Mouse (Mus musculus): Measurements from ENCODE around the gene Gon7.

Gon7 gene
- long read RNA-seq, experiment 1, transcript Gon7-201 (2 exons, 1,152 nt): major isoform, 11 of 14 reads
- long read RNA-seq, experiment 1, partial matches to known transcripts: 0 of 14 reads
- long read RNA-seq, experiment 1, other reads (novel, unspliced or antisense): 1 of 14 reads
- long read RNA-seq, experiment 2, transcript Gon7-201 (2 exons, 1,152 nt): major isoform, 13 of 14 reads
- long read RNA-seq, experiment 2, partial matches to known transcripts: 0 of 14 reads
- long read RNA-seq, experiment 2, other reads (novel, unspliced or antisense): 1 of 14 reads

- intact Hi-C loops (cut with DNase I): loop anchor here (2.0 to 5.0 kb wide), 2 partner anchors 17 to 119 kb away; partner anchors contain the start of gene Btbd7
Measured at GRCm38 (mm10) chr12:102757689-102758402, at the start of gene Gon7, which contains the start of the genes Gm28051 and Ubr7. TSS of gene Gon7 (minus strand) at chr12:102757803. TSS of gene Gm28051 (minus strand) at chr12:102757765. TSS of gene Ubr7 (plus strand) at chr12:102757967.

GRCm38 (mm10) chr12:102799528-102799927, 41.9 kb upstream of the Gon7 start:
- intact Hi-C loops (cut with DNase I): no loop called here

GRCm38 (mm10) chr12:102787927-102788326, 30.3 kb upstream of the Gon7 start:
- intact Hi-C loops (cut with DNase I): no loop called here

GRCm38 (mm10) chr12:102785593-102785985, 28.0 kb upstream of the Gon7 start:
- intact Hi-C loops (cut with DNase I): no loop called here

- intact Hi-C loops (cut with DNase I): no loop called here
Measured at GRCm38 (mm10) chr12:102784899-102785592, 27.4 kb upstream of the Gon7 start.

- intact Hi-C loops (cut with DNase I): no loop called here
Measured at GRCm38 (mm10) chr12:102782841-102783240, 25.2 kb upstream of the Gon7 start.

- intact Hi-C loops (cut with DNase I): no loop called here
Measured at GRCm38 (mm10) chr12:102779452-102779851, 21.8 kb upstream of the Gon7 start.

GRCm38 (mm10) chr12:102778151-102778550, 20.5 kb upstream of the Gon7 start:
- intact Hi-C loops (cut with DNase I): no loop called here

- intact Hi-C loops (cut with DNase I): no loop called here
Measured at GRCm38 (mm10) chr12:102776035-102776434, 18.4 kb upstream of the Gon7 start.

- intact Hi-C loops (cut with DNase I): no loop called here
Measured at GRCm38 (mm10) chr12:102772676-102773075, 15.1 kb upstream of the Gon7 start.

- intact Hi-C loops (cut with DNase I): no loop called here
Measured at GRCm38 (mm10) chr12:102771601-102772000, 14.0 kb upstream of the Gon7 start.

GRCm38 (mm10) chr12:102769000-102769399, 11.4 kb upstream of the Gon7 start:
- intact Hi-C loops (cut with DNase I): no loop called here

GRCm38 (mm10) chr12:102763696-102764095, 6.1 kb upstream of the Gon7 start:
- intact Hi-C loops (cut with DNase I): no loop called here

GRCm38 (mm10) chr12:102761668-102762067, 4.1 kb upstream of the Gon7 start:
- intact Hi-C loops (cut with DNase I): no loop called here

GRCm38 (mm10) chr12:102758936-102759335, 1.3 kb upstream of the Gon7 start:
- intact Hi-C loops (cut with DNase I): loop anchor here (5.0 kb wide), 1 partner anchor 118 kb away; the partner anchor contains the start of gene Btbd7

- intact Hi-C loops (cut with DNase I): loop anchor here (5.0 kb wide), 1 partner anchor 119 kb away; the partner anchor contains the start of gene Btbd7
Measured at GRCm38 (mm10) chr12:102758403-102758756, 777 bp upstream of the Gon7 start, which contains the start of gene Gm20604. TSS of gene Gm20604 (minus strand) at chr12:102758672.

- intact Hi-C loops (cut with DNase I): loop anchor here (2.0 to 5.0 kb wide), 2 partner anchors 16 to 120 kb away; partner anchors contain the start of gene Btbd7
Measured at GRCm38 (mm10) chr12:102757055-102757688, 431 bp downstream of the Gon7 start.

GRCm38 (mm10) chr12:102756304-102756703, 1.3 kb downstream of the Gon7 start:
- intact Hi-C loops (cut with DNase I): loop anchor here (2.0 to 5.0 kb wide), 2 partner anchors 16 to 121 kb away; partner anchors contain the start of gene Btbd7

GRCm38 (mm10) chr12:102748256-102748655, 9.3 kb downstream of the Gon7 start:
- intact Hi-C loops (cut with DNase I): loop anchor here (10.0 kb wide), 1 partner anchor 317 kb away; no protein-coding TSS in a partner anchor

GRCm38 (mm10) chr12:102744839-102745238, 12.8 kb downstream of the Gon7 start:
- intact Hi-C loops (cut with DNase I): loop anchor here (10.0 kb wide), 1 partner anchor 320 kb away; no protein-coding TSS in a partner anchor

All from adrenal gland (tissue).